8 mouse cellular contexts compared by ENCODE assay signal in the genomic region with DNA sequence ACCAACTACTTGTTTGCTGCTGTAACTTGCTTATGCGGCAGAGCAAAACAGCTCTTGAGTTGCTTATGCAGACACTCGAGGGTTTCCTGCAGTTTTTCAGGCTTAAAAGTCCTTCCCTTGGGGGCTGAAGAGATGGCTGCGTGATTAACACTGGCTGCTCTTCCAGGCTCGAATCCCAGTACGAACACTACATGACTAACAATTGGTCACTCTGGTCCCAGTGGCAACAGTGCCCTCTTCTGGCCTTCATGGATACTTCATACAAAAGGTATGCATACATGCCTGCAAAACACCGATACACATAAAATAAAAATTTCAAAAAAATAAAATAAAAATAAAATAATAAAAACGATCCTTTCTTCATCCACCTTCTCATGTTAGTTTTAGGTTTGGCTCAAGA. TPM values are rescaled to one million over a fixed set of nuclear protein-coding genes. Genes with fewer than 3 reads are reported as not detected.
DNase-seq lines count a peak whose midpoint lies in the region; ATAC-seq and TF ChIP-seq lines count a peak whose summit lies in the region.
"Had no signal": no experiment of that assay in that cellular context is flagged by ENCODE, and none has a peak within 500 bp of the region (broad histone marks: within the 10 kb centered on the region; RNA-seq: fewer than 3 reads in every experiment).

No protein-coding gene starts in this region.

- peaks cover under 1% of the 10 kb centered on the region; the same call in 1 of the 2 replicates for H3K4me1 ChIP-seq in intestine, postnatal 0 days (replicated peaks; ENCODE audit: control insufficient read depth, insufficient read depth, low read length)
- H3K4me1 ChIP-seq in intestine, embryonic 16.5 days (ENCODE audit: control insufficient read depth, insufficient read depth, low read length) = peaks cover 9% of the 10 kb centered on the region
- H3K4me1 ChIP-seq in MEL (ENCODE audit: control insufficient read depth in 1 of 2, insufficient read depth in 2 of 2, low read length in 2 of 2) = peaks cover 5 to 21% of the 10 kb centered on the region in 2 experiments
- peaks cover 13% of the 10 kb centered on the region for H3K4me1 ChIP-seq in embryonic facial prominence, embryonic 10.5 days
- H3K4me1 ChIP-seq in stomach, postnatal 0 days (replicated peaks; ENCODE audit: control insufficient read depth, insufficient read depth) = peaks cover 1% of the 10 kb centered on the region; the same call in 1 of the 2 replicates

- no peak for ATAC-seq in intestine, postnatal 0 days
- no peak for ATAC-seq in intestine, embryonic 16.5 days
- ATAC-seq in stomach, postnatal 0 days (ENCODE audit: low FRiP score, low TSS enrichment) = no peak
- ATAC-seq in activated CD4-positive, CD25-positive, alpha-beta regulatory T cell, adult 4 months = no peak

- no peak overlapping the region for H3K4me2 ChIP-seq in intestine, postnatal 0 days (replicated peaks; ENCODE audit: low read depth)
- H3K4me2 ChIP-seq in intestine, embryonic 16.5 days (ENCODE audit: low read depth, low read length) = no peak overlapping the region
- no peak overlapping the region for H3K4me2 ChIP-seq in stomach, postnatal 0 days (replicated peaks; ENCODE audit: low read depth)
- H3K4me2 ChIP-seq: lung, embryonic 15.5 days had no signal

- no peak overlapping the region for H3K27ac ChIP-seq in intestine, postnatal 0 days (ENCODE audit: low read depth, low read length)
- H3K27ac ChIP-seq in intestine, embryonic 16.5 days (ENCODE audit: low read length) = no peak overlapping the region
- H3K27ac ChIP-seq in MEL (ENCODE audit: control insufficient read depth, low read depth, low read length) = no peak overlapping the region
- no peak overlapping the region for H3K27ac ChIP-seq in embryonic facial prominence, embryonic 10.5 days (replicated peaks)
- no peak overlapping the region for H3K27ac ChIP-seq in stomach, postnatal 0 days (replicated peaks)
- H3K27ac ChIP-seq: lung, embryonic 15.5 days had no signal

- H3K9me3 ChIP-seq in intestine, postnatal 0 days (ENCODE audit: control insufficient read depth) = no peaks in the 10 kb centered on the region
- H3K9me3 ChIP-seq in intestine, embryonic 16.5 days (ENCODE audit: control insufficient read depth, low read length) = no peaks in the 10 kb centered on the region
- H3K9me3 ChIP-seq in MEL (replicated peaks; ENCODE audit: insufficient read depth, low read length) = no peaks in the 10 kb centered on the region
- H3K9me3 ChIP-seq in embryonic facial prominence, embryonic 10.5 days = no peaks in the 10 kb centered on the region
- H3K9me3 ChIP-seq in stomach, postnatal 0 days (ENCODE audit: control insufficient read depth, low read length) = no peaks in the 10 kb centered on the region
- H3K9me3 ChIP-seq: lung, embryonic 15.5 days had no signal

- no peaks in the 10 kb centered on the region for H3K27me3 ChIP-seq in intestine, postnatal 0 days (replicated peaks; ENCODE audit: control insufficient read depth, insufficient read depth, low read length)
- no peaks in the 10 kb centered on the region for H3K27me3 ChIP-seq in intestine, embryonic 16.5 days (replicated peaks; ENCODE audit: control insufficient read depth, insufficient read depth, low read length)
- no peaks in the 10 kb centered on the region for H3K27me3 ChIP-seq in MEL (ENCODE audit: control insufficient read depth in 1 of 2, insufficient read depth in 2 of 2, low read length in 2 of 2)
- H3K27me3 ChIP-seq in embryonic facial prominence, embryonic 10.5 days (replicated peaks; ENCODE audit: low read depth, poor library complexity, severe bottlenecking) = no peaks in the 10 kb centered on the region
- no peaks in the 10 kb centered on the region for H3K27me3 ChIP-seq in stomach, postnatal 0 days (ENCODE audit: control insufficient read depth, insufficient read depth, low read length)
- H3K27me3 ChIP-seq: lung, embryonic 15.5 days had no signal

- no peak overlapping the region for H3K4me3 ChIP-seq in intestine, postnatal 0 days (ENCODE audit: low read depth, low read length)
- no peak overlapping the region for H3K4me3 ChIP-seq in intestine, embryonic 16.5 days (ENCODE audit: low read length)
- H3K4me3 ChIP-seq in MEL (ENCODE audit: control insufficient read depth in 1 of 2, insufficient read depth in 1 of 2, low read depth in 2 of 2, low read length in 2 of 2) = no peak overlapping the region
- no peak overlapping the region for H3K4me3 ChIP-seq in embryonic facial prominence, embryonic 10.5 days
- no peak overlapping the region for H3K4me3 ChIP-seq in stomach, postnatal 0 days (ENCODE audit: low read depth, low read length)
- H3K4me3 ChIP-seq: lung, embryonic 15.5 days had no signal

- no peak for TF ChIP-seq POLR2A in MEL (IDR thresholded peaks at IDR 0.05; ENCODE audit: control insufficient read depth in 1 of 2, insufficient read depth in 1 of 2, low read depth in 1 of 2, low read length in 2 of 2, poor library complexity in 1 of 2)

- peaks cover 13% of the 10 kb centered on the region for H3K79me2 ChIP-seq in MEL (ENCODE audit: control insufficient read depth, insufficient read depth, low read length, poor library complexity)

- TF ChIP-seq RAD21 in MEL (IDR thresholded peaks at IDR 0.05; ENCODE audit: low read depth, low read length) = peak; percentile 75

- WGBS in intestine, postnatal 0 days = 41% methylated on average over 7 of the region's 7 CpGs
- 36% methylated on average over 7 of the region's 7 CpGs for WGBS in intestine, embryonic 16.5 days
- 38% methylated on average over 7 of the region's 7 CpGs for WGBS in embryonic facial prominence, embryonic 10.5 days
- WGBS in stomach, postnatal 0 days = 40% methylated on average over 7 of the region's 7 CpGs

- H3K9ac ChIP-seq in intestine, postnatal 0 days (ENCODE audit: low read depth, low read length) = no peak overlapping the region
- no peak overlapping the region for H3K9ac ChIP-seq in intestine, embryonic 16.5 days (ENCODE audit: low read depth, low read length)
- no peak overlapping the region for H3K9ac ChIP-seq in MEL (ENCODE audit: control insufficient read depth, low read depth, low read length, poor library complexity, severe bottlenecking)
- no peak overlapping the region for H3K9ac ChIP-seq in stomach, postnatal 0 days (ENCODE audit: low read length)
- H3K9ac ChIP-seq: lung, embryonic 15.5 days had no signal

- no peak for TF ChIP-seq EP300 in MEL (IDR thresholded peaks at IDR 0.05; ENCODE audit: low read depth in 1 of 2, low read length in 2 of 2)
- no peak for TF ChIP-seq EP300 in stomach, postnatal 0 days (optimal IDR thresholded peaks at IDR 0.05)

- no peaks in the 10 kb centered on the region for H3K36me3 ChIP-seq in intestine, postnatal 0 days (ENCODE audit: control insufficient read depth, insufficient read depth)
- no peaks in the 10 kb centered on the region for H3K36me3 ChIP-seq in intestine, embryonic 16.5 days (ENCODE audit: control insufficient read depth, insufficient read depth, low read length)
- peaks cover 0 to 16% of the 10 kb centered on the region in 2 experiments; a peak in 2 of 4 replicates for H3K36me3 ChIP-seq in MEL (ENCODE audit: control insufficient read depth in 1 of 2, insufficient read depth in 2 of 2, low read length in 2 of 2)
- no peaks in the 10 kb centered on the region for H3K36me3 ChIP-seq in embryonic facial prominence, embryonic 10.5 days (replicated peaks)
- no peaks in the 10 kb centered on the region for H3K36me3 ChIP-seq in stomach, postnatal 0 days (ENCODE audit: control insufficient read depth, insufficient read depth, low read length)
- H3K36me3 ChIP-seq: lung, embryonic 15.5 days had no signal

- peak; percentile 76 for TF ChIP-seq CTCF in intestine, postnatal 0 days (IDR thresholded peaks at IDR 0.05; ENCODE audit: low read depth)
- TF ChIP-seq CTCF in MEL (IDR thresholded peaks at IDR 0.05 in 2 of 3, conservative IDR thresholded peaks at IDR 0.05 in 1 of 3; ENCODE audit: control insufficient read depth in 1 of 3, insufficient read depth in 1 of 3, low read depth in 2 of 3, low read length in 3 of 3, poor library complexity in 1 of 3, severe bottlenecking in 1 of 3) = peak; percentile 65 to 81 (median 66)
- peak; percentile 78 for TF ChIP-seq CTCF in stomach, postnatal 0 days (IDR thresholded peaks at IDR 0.05; ENCODE audit: low read depth)

- peak; percentile 59 for DNase-seq in A20 (ENCODE audit: low read depth, low spot score)
- peak; percentile 77 for DNase-seq in MEL (ENCODE audit: low read depth, low spot score)
- DNase-seq in embryonic facial prominence, embryonic 10.5 days (ENCODE audit: low spot score) = peak; percentile 32
- peak; percentile 50 for DNase-seq in stomach, postnatal 0 days (ENCODE audit: low spot score)

RNA-seq across cellular contexts. Expression of gene Man1b1, which starts 3.7 kb away (rescaled TPM):
- polyA plus RNA-seq in intestine, postnatal 0 days (2015; fragmentation: Nextera tagmentation; extraction: Ambion mirVana) = 44.7 and 50.2 TPM in 2 replicates
- polyA plus RNA-seq in intestine, embryonic 16.5 days (2015; fragmentation: Nextera tagmentation; extraction: Ambion mirVana) = 36.7 and 43.2 TPM in 2 replicates
- total RNA-seq in MEL (2012; rRNA removed) = 37.7 and 49.6 TPM in 2 replicates
- polyA plus RNA-seq in MEL (2012; ENCODE audit: insufficient read depth in 1 of 2, insufficient read length in 2 of 2, low read depth in 1 of 2, low replicate concordance in 2 of 2, missing spikeins in 1 of 2) = 10 to 100 TPM in 1 of 2 experiments, not detected in 1; 50.1 TPM
- polyA plus RNA-seq in embryonic facial prominence, embryonic 10.5 days (2016; fragmentation: Nextera tagmentation; extraction: Ambion mirVana) = 50.4 and 51.9 TPM in 2 replicates
- polyA plus RNA-seq in stomach, postnatal 0 days (2015; fragmentation: Nextera tagmentation; extraction: Ambion mirVana) = 29.2 and 29.9 TPM in 2 replicates
- 10 to 100 TPM; 19.7 to 23.2 TPM for polyA plus RNA-seq in activated CD4-positive, CD25-positive, alpha-beta regulatory T cell, adult 4 months (2017; shearing (Covaris generic))

RNA-seq across cellular contexts. Expression of gene Grin1, which starts 9.5 kb away (rescaled TPM):
- polyA plus RNA-seq in intestine, postnatal 0 days (2015; fragmentation: Nextera tagmentation; extraction: Ambion mirVana) = 0.78 and 0.90 TPM in 2 replicates
- 1.7 and 2.1 TPM in 2 replicates for polyA plus RNA-seq in intestine, embryonic 16.5 days (2015; fragmentation: Nextera tagmentation; extraction: Ambion mirVana)
- total RNA-seq in MEL (2012; rRNA removed) = not detected in 2 replicates
- polyA plus RNA-seq in MEL (2012; ENCODE audit: insufficient read depth in 1 of 2, insufficient read length in 2 of 2, low read depth in 1 of 2, low replicate concordance in 2 of 2, missing spikeins in 1 of 2) = under 1 TPM in 1 of 2 experiments, not detected in 1; 0.07 TPM
- 0.89 and 1.4 TPM in 2 replicates for polyA plus RNA-seq in embryonic facial prominence, embryonic 10.5 days (2016; fragmentation: Nextera tagmentation; extraction: Ambion mirVana)
- polyA plus RNA-seq in stomach, postnatal 0 days (2015; fragmentation: Nextera tagmentation; extraction: Ambion mirVana) = 1.3 TPM in 2 replicates
- polyA plus RNA-seq in activated CD4-positive, CD25-positive, alpha-beta regulatory T cell, adult 4 months (2017; shearing (Covaris generic)) = not detected

RNA-seq across cellular contexts. Expression of gene Dpp7, which starts 27.7 kb away (rescaled TPM):
- polyA plus RNA-seq in intestine, postnatal 0 days (2015; fragmentation: Nextera tagmentation; extraction: Ambion mirVana) = 120 and 129 TPM in 2 replicates
- polyA plus RNA-seq in intestine, embryonic 16.5 days (2015; fragmentation: Nextera tagmentation; extraction: Ambion mirVana) = 74.4 and 104 TPM in 2 replicates
- 24.0 and 25.9 TPM in 2 replicates for total RNA-seq in MEL (2012; rRNA removed)
- polyA plus RNA-seq in MEL (2012; ENCODE audit: insufficient read depth in 1 of 2, insufficient read length in 2 of 2, low read depth in 1 of 2, low replicate concordance in 2 of 2, missing spikeins in 1 of 2) = 10 to 100 TPM in 1 of 2 experiments, not detected in 1; 24.6 TPM
- 17.0 and 18.0 TPM in 2 replicates for polyA plus RNA-seq in embryonic facial prominence, embryonic 10.5 days (2016; fragmentation: Nextera tagmentation; extraction: Ambion mirVana)
- 9.5 and 9.9 TPM in 2 replicates for polyA plus RNA-seq in stomach, postnatal 0 days (2015; fragmentation: Nextera tagmentation; extraction: Ambion mirVana)
- 10 to 100 TPM; 10.3 to 13.9 TPM for polyA plus RNA-seq in activated CD4-positive, CD25-positive, alpha-beta regulatory T cell, adult 4 months (2017; shearing (Covaris generic))

RNA-seq across cellular contexts. Expression of gene Uap1l1, which starts 37.0 kb away (rescaled TPM):
- polyA plus RNA-seq in intestine, postnatal 0 days (2015; fragmentation: Nextera tagmentation; extraction: Ambion mirVana) = 668 and 708 TPM in 2 replicates
- 196 and 259 TPM in 2 replicates for polyA plus RNA-seq in intestine, embryonic 16.5 days (2015; fragmentation: Nextera tagmentation; extraction: Ambion mirVana)
- total RNA-seq in MEL (2012; rRNA removed) = 3.6 and 4.7 TPM in 2 replicates
- polyA plus RNA-seq in MEL (2012; ENCODE audit: insufficient read depth in 1 of 2, insufficient read length in 2 of 2, low read depth in 1 of 2, low replicate concordance in 2 of 2, missing spikeins in 1 of 2) = 10 to 100 TPM in 1 of 2 experiments, not detected in 1; 12.6 TPM
- 8.5 and 11.4 TPM in 2 replicates for polyA plus RNA-seq in embryonic facial prominence, embryonic 10.5 days (2016; fragmentation: Nextera tagmentation; extraction: Ambion mirVana)
- polyA plus RNA-seq in stomach, postnatal 0 days (2015; fragmentation: Nextera tagmentation; extraction: Ambion mirVana) = 33.2 and 36.9 TPM in 2 replicates
- 10 to 100 TPM; 13.3 to 15.0 TPM for polyA plus RNA-seq in activated CD4-positive, CD25-positive, alpha-beta regulatory T cell, adult 4 months (2017; shearing (Covaris generic))

RNA-seq across cellular contexts. Expression of gene Lrrc26, which starts 38.7 kb away (rescaled TPM):
- polyA plus RNA-seq in intestine, postnatal 0 days (2015; fragmentation: Nextera tagmentation; extraction: Ambion mirVana) = 5.5 and 6.6 TPM in 2 replicates
- polyA plus RNA-seq in intestine, embryonic 16.5 days (2015; fragmentation: Nextera tagmentation; extraction: Ambion mirVana) = 1.9 and 2.5 TPM in 2 replicates
- not detected in 2 replicates for total RNA-seq in MEL (2012; rRNA removed)
- polyA plus RNA-seq in MEL (2012; ENCODE audit: insufficient read depth in 1 of 2, insufficient read length in 2 of 2, low read depth in 1 of 2, low replicate concordance in 2 of 2, missing spikeins in 1 of 2) = not detected
- not detected in 2 replicates for polyA plus RNA-seq in embryonic facial prominence, embryonic 10.5 days (2016; fragmentation: Nextera tagmentation; extraction: Ambion mirVana)
- 34.9 and 42.1 TPM in 2 replicates for polyA plus RNA-seq in stomach, postnatal 0 days (2015; fragmentation: Nextera tagmentation; extraction: Ambion mirVana)
- not detected for polyA plus RNA-seq in activated CD4-positive, CD25-positive, alpha-beta regulatory T cell, adult 4 months (2017; shearing (Covaris generic))
